Comparison of ENCODE assay signal across 9 mouse cellular contexts in genomic region chr11:97308806-97309450, GRCm38 (mm10). TPM values are rescaled to one million over a fixed set of nuclear protein-coding genes. Genes with fewer than 3 reads are reported as not detected.
DNase-seq lines count a peak whose midpoint lies in the region; ATAC-seq lines count a peak whose summit lies in the region.
"Had no signal": no experiment of that assay in that cellular context is flagged by ENCODE, and none has a peak within 500 bp of the region (broad histone marks: within the 10 kb centered on the region; RNA-seq: fewer than 3 reads in every experiment).

No protein-coding gene starts in this region.

- ATAC-seq in heart, embryonic 16.5 days (replicated peaks; ENCODE audit: extremely low read depth, insufficient read depth, low FRiP score): no peak
- ATAC-seq in hindbrain, embryonic 15.5 days (ENCODE audit: low FRiP score, low read depth): no peak
- ATAC-seq in midbrain, embryonic 13.5 days: no peak

- H3K27ac ChIP-seq in heart, embryonic 16.5 days (ENCODE audit: low read length): peak overlapping the region; percentile 93
- H3K27ac ChIP-seq in hindbrain, embryonic 15.5 days (replicated peaks): no peak overlapping the region
- no peak overlapping the region for H3K27ac ChIP-seq in midbrain, embryonic 13.5 days

- no peak for DNase-seq in heart, postnatal 25 days (ENCODE audit: low spot score)
- peak; percentile 62 for DNase-seq in Muller cell, postnatal 12 days (ENCODE audit: inconsistent ontology term)
- DNase-seq in gastrocnemius, adult 18-20 months (ENCODE audit: low spot score): no peak
- DNase-seq in B cell, adult 2 months: no peak
- DNase-seq in thymus, postnatal 0 days (ENCODE audit: low spot score): no peak

- intact Hi-C loops in heart, postnatal 25 days (cut with DNase I): no loop called here

- peak overlapping the region; percentile 75 for H3K9ac ChIP-seq in heart, embryonic 16.5 days (ENCODE audit: low read length)
- H3K9ac ChIP-seq in hindbrain, embryonic 15.5 days: no peak overlapping the region
- H3K9ac ChIP-seq in midbrain, embryonic 13.5 days (replicated peaks): no peak overlapping the region

- WGBS in heart, embryonic 16.5 days: 26% methylated on average over 3 of the region's 3 CpGs
- WGBS in hindbrain, embryonic 15.5 days: 52% methylated on average over 3 of the region's 3 CpGs
- WGBS in midbrain, embryonic 13.5 days: 61% methylated on average over 3 of the region's 3 CpGs

- peak overlapping the region; percentile 71 for H3K4me2 ChIP-seq in heart, embryonic 16.5 days (ENCODE audit: low read depth, low read length)
- H3K4me2 ChIP-seq in hindbrain, embryonic 15.5 days: peak overlapping the region; percentile 71
- peak overlapping the region; percentile 59 for H3K4me2 ChIP-seq in midbrain, embryonic 13.5 days (replicated peaks)

- peak overlapping the region; percentile 55 for H3K4me3 ChIP-seq in heart, embryonic 16.5 days (ENCODE audit: low read length)
- H3K4me3 ChIP-seq in hindbrain, embryonic 15.5 days: no peak overlapping the region
- H3K4me3 ChIP-seq in midbrain, embryonic 13.5 days (replicated peaks): peak overlapping the region; percentile 41

- no peaks in the 10 kb centered on the region for H3K27me3 ChIP-seq in heart, embryonic 16.5 days (ENCODE audit: control insufficient read depth, insufficient read depth, low read length)
- H3K27me3 ChIP-seq in hindbrain, embryonic 15.5 days: 0 out of 2 replicates have a peak, but pooled peaks cover 3% of the 10 kb centered on the region
- no peaks in the 10 kb centered on the region for H3K27me3 ChIP-seq in midbrain, embryonic 13.5 days
- H3K27me3 ChIP-seq: Patski had no signal

- H3K36me3 ChIP-seq in heart, embryonic 16.5 days (ENCODE audit: control insufficient read depth, insufficient read depth): no peaks in the 10 kb centered on the region
- no peaks in the 10 kb centered on the region for H3K36me3 ChIP-seq in hindbrain, embryonic 15.5 days
- no peaks in the 10 kb centered on the region for H3K36me3 ChIP-seq in midbrain, embryonic 13.5 days

- H3K4me1 ChIP-seq in heart, embryonic 16.5 days (ENCODE audit: control insufficient read depth, insufficient read depth, low read length): peaks cover 19% of the 10 kb centered on the region
- peaks cover 23% of the 10 kb centered on the region for H3K4me1 ChIP-seq in hindbrain, embryonic 15.5 days (replicated peaks)
- H3K4me1 ChIP-seq in midbrain, embryonic 13.5 days (replicated peaks): peaks cover 25% of the 10 kb centered on the region

- H3K9me3 ChIP-seq in heart, embryonic 16.5 days (replicated peaks; ENCODE audit: control insufficient read depth, low read length): no peaks in the 10 kb centered on the region
- no peaks in the 10 kb centered on the region for H3K9me3 ChIP-seq in hindbrain, embryonic 15.5 days
- H3K9me3 ChIP-seq in midbrain, embryonic 13.5 days: no peaks in the 10 kb centered on the region

RNA-seq across cellular contexts. Expression of gene Mrpl45, which starts 6.6 kb away (rescaled TPM):
- polyA plus RNA-seq in heart, embryonic 16.5 days (2015; fragmentation: Nextera tagmentation; extraction: Ambion mirVana): 58.1 and 59.8 TPM in 2 replicates
- total RNA-seq in heart, postnatal 25 days (2021): 10 to 100 TPM; 57.8 to 60.6 TPM
- polyA plus RNA-seq in hindbrain, embryonic 15.5 days (2015; fragmentation: Nextera tagmentation; extraction: Ambion mirVana): 36.8 and 38.2 TPM in 2 replicates
- polyA plus RNA-seq in midbrain, embryonic 13.5 days (2015; fragmentation: Nextera tagmentation; extraction: Ambion mirVana): 39.6 and 46.4 TPM in 2 replicates
- 10 to 100 TPM; 33.6 to 39.0 TPM for total RNA-seq in gastrocnemius, adult 18-20 months (2021)
- polyA plus RNA-seq in thymus, postnatal 0 days (2015; fragmentation: Nextera tagmentation; extraction: Ambion mirVana): 40.8 and 41.0 TPM in 2 replicates

RNA-seq across cellular contexts. Expression of gene Npepps, which starts 28.5 kb away (rescaled TPM):
- 87.4 and 92.9 TPM in 2 replicates for polyA plus RNA-seq in heart, embryonic 16.5 days (2015; fragmentation: Nextera tagmentation; extraction: Ambion mirVana)
- total RNA-seq in heart, postnatal 25 days (2021): 10 to 100 TPM; 75.6 to 79.8 TPM
- polyA plus RNA-seq in hindbrain, embryonic 15.5 days (2015; fragmentation: Nextera tagmentation; extraction: Ambion mirVana): 131 and 142 TPM in 2 replicates
- 146 and 156 TPM in 2 replicates for polyA plus RNA-seq in midbrain, embryonic 13.5 days (2015; fragmentation: Nextera tagmentation; extraction: Ambion mirVana)
- 10 to 100 TPM; 56.4 to 67.9 TPM for total RNA-seq in gastrocnemius, adult 18-20 months (2021)
- 57.2 and 64.4 TPM in 2 replicates for polyA plus RNA-seq in thymus, postnatal 0 days (2015; fragmentation: Nextera tagmentation; extraction: Ambion mirVana)

RNA-seq across cellular contexts. Expression of gene Gpr179, which starts 42.9 kb away (rescaled TPM):
- 0.09 and 0.12 TPM in 2 replicates for polyA plus RNA-seq in heart, embryonic 16.5 days (2015; fragmentation: Nextera tagmentation; extraction: Ambion mirVana)
- under 1 TPM; 0.05 to 0.06 TPM for total RNA-seq in heart, postnatal 25 days (2021)
- 0.12 and 0.30 TPM in 2 replicates for polyA plus RNA-seq in hindbrain, embryonic 15.5 days (2015; fragmentation: Nextera tagmentation; extraction: Ambion mirVana)
- polyA plus RNA-seq in midbrain, embryonic 13.5 days (2015; fragmentation: Nextera tagmentation; extraction: Ambion mirVana): 0.39 and 0.48 TPM in 2 replicates
- under 1 TPM in 1 of 2 experiments, not detected in 1; 0.02 TPM for total RNA-seq in gastrocnemius, adult 18-20 months (2021)
- polyA plus RNA-seq in thymus, postnatal 0 days (2015; fragmentation: Nextera tagmentation; extraction: Ambion mirVana): 0.27 and 0.38 TPM in 2 replicates

RNA-seq across cellular contexts. Expression of gene Socs7, which starts 53.4 kb away (rescaled TPM):
- polyA plus RNA-seq in heart, embryonic 16.5 days (2015; fragmentation: Nextera tagmentation; extraction: Ambion mirVana): 3.1 and 3.2 TPM in 2 replicates
- total RNA-seq in heart, postnatal 25 days (2021): 10 to 100 TPM; 17.9 to 19.9 TPM
- polyA plus RNA-seq in hindbrain, embryonic 15.5 days (2015; fragmentation: Nextera tagmentation; extraction: Ambion mirVana): 9.0 and 9.5 TPM in 2 replicates
- 8.8 and 9.4 TPM in 2 replicates for polyA plus RNA-seq in midbrain, embryonic 13.5 days (2015; fragmentation: Nextera tagmentation; extraction: Ambion mirVana)
- 10 to 100 TPM; 43.0 to 43.5 TPM for total RNA-seq in gastrocnemius, adult 18-20 months (2021)
- polyA plus RNA-seq in thymus, postnatal 0 days (2015; fragmentation: Nextera tagmentation; extraction: Ambion mirVana): 3.1 and 3.7 TPM in 2 replicates
